Mouse (Mus musculus): ENCODE measurements around the gene Zdhhc1.

The Zdhhc1 gene

DNA sequence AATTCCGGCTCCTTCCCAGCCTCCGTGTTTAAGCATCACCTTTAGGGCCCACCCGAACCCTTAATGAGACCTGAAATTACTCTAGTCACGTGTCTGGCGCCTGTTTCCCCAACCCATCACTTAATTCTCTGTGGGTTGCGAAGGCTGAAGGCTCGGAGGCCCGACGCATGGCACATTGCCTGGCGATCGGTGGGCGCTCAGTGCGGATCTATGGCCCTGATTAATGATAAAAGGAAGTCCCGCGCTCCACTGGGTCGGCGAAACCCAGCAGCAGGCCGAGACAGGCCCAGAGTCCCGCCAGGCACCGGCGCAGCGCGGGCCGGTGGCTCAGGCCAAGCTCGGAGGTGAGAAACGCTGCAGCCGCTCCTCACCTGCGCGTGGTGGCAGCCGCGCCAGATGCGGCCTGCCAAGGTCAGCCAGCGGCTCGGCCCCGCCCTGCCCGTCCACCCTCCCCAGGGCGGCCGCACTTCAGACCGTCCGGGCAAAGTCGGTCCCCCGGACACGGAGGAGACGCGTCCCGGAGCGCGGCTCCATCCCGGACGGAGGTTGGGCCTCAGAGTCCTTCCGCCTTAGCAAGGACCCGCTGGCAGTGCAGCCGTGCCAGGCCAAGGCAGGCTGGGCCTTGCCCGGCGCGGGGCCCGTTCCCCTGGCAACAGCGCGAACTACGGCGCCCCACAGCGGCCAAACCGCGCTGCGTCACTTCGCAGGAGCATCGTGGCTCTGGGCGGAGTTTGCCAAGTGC lies at the start of gene Zdhhc1:
Gene Zdhhc1, minus strand, starts transcription at position 464 of the 742 bp plus-strand sequence.
- in situ Hi-C loops (cut with MseI, MboI) = no loop called here

- in situ Hi-C loops (cut with MseI, MboI) = no loop called here
These were observed 48.5 kb upstream of the Zdhhc1 start for GRCm38 (mm10) chr8:105545249-105545648.

- in situ Hi-C loops (cut with MseI, MboI) = no loop called here
These were observed 48.0 kb upstream of the Zdhhc1 start for GRCm38 (mm10) chr8:105544544-105545205.

DNA sequence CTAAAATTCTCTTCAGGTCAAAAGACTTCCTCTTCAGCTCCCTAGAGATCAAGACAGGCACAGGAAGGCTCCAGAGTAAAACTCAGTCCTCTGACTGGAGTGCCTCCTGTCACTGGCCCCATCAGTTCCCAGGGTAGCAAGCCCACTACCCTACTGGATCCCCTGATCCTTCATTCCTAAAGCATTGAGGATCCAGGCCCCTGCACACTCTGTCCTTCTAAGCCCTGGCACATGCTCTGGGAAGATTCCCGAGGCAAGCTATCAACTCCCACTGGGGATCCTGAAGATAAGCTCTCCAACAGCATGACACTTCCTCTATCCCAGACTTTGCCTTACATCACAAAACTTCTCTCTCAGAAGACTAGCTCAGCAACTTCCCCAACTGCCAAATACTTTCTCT lies 47.0 kb upstream of the Zdhhc1 start:
- in situ Hi-C loops (cut with MseI, MboI) = no loop called here

GRCm38 (mm10) chr8:105542808-105543207 lies 46.1 kb upstream of the Zdhhc1 start:
- in situ Hi-C loops (cut with MseI, MboI) = no loop called here

DNA sequence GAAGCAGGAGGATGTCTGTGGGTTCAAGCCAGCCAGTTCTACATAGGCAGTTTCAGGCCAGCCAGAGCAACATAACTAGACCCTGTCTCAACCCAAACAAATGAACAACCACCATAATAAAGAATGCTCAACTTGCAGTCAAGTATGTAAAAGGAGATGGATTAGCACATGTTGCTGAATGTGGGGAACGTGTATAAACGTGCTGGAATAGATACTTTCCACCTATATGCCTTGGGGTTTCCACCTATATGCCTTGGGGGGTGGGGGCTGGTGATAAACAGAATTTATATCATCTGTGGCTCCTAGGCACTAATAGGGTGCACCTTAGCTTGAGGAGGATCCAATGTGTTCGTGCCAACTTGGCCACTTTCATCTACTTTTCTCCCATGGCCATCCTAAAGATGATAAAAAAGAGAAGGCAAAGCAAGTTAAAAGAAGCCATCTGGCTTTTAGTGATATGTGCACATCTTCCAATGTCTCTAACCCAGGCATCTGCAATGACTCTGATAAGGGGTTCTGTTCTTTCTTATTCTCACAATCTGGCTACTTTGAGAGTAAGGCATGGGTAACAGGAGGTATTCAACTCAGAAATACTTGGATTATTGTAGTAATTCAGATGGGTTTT lies 45.4 kb upstream of the Zdhhc1 start:
- in situ Hi-C loops (cut with MseI, MboI) = no loop called here

- in situ Hi-C loops (cut with MseI, MboI) = no loop called here
These were observed 42.2 kb upstream of the Zdhhc1 start for GRCm38 (mm10) chr8:105538940-105539339.

DNA sequence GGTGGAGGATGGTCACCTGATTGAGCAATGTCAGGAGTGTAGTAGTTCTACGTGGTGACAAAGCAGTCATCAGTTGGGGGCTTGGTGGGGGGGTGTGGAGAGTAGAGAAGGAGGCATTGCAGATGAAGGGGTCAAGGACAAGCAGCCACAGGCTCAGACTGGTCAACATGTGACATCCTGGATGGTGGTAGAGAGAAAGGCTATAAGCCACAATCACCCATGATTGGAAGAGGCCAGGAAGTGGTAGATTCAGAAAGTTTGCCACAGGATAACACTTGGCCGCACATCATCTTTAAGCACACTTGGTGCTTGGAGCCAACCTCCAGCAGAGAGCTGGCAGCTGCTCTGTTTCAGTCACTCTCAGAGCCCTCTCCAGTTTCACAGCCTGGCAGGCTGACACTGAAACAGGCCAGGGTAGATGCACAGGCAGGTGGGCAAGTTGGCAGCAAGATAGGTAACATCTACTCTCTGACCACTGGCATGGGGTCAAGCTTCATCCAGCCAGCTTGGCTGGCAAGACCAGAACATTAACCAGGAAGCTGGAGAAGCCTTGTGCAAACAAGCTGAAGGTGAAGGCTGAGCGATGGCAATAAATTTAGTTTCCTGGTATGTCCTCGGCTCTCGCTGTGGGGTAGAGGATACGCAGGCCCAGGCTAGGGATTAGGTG lies 40.4 kb upstream of the Zdhhc1 start:
- in situ Hi-C loops (cut with MseI, MboI) = no loop called here

DNA sequence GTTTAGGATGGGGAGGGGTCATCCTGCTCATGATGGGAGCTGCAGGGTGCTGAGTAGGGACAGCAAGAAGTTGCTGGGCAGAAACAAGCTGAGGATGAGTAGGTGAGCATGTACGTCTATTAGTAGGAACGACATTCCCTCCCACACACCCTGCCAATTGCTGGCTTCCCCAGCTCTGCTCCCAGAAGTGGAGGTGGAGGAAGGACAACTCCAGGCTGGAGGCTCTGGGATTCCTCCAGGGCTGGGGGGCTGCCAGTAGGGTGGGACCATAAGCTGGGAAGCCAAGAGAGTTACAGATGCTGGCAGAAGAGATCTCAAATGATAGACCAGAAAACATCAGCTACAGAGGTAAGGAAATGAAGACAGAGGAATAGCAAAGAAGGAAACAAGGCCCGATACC lies 39.8 kb upstream of the Zdhhc1 start:
- in situ Hi-C loops (cut with MseI, MboI) = no loop called here

GRCm38 (mm10) chr8:105533892-105534329 lies 37.2 kb upstream of the Zdhhc1 start:
- in situ Hi-C loops (cut with MseI, MboI) = no loop called here

GRCm38 (mm10) chr8:105533439-105533838 lies 36.7 kb upstream of the Zdhhc1 start:
- in situ Hi-C loops (cut with MseI, MboI) = no loop called here

DNA sequence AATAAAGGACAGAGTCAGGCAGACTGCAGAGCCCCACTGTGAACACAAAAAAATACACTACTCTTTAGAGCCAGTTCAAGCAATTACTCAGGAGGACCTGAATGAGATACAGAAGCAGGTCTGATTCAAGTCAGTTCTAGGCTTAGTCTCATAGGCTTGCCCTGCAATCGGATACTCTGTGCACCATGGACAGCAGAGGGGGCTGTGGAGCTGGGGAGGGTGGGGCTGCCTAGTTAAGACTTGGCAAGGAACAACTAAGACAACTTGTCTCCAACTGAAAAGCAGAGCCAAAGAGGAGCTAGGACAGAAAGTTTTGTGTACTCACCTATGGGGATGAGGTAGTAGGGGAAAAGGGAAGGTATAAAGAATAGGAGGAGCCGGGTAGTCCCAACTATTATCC lies 35.1 kb upstream of the Zdhhc1 start:
- in situ Hi-C loops (cut with MseI, MboI) = no loop called here

- in situ Hi-C loops (cut with MseI, MboI) = no loop called here
These were observed 32.6 kb upstream of the Zdhhc1 start for GRCm38 (mm10) chr8:105529271-105529670.

- in situ Hi-C loops (cut with MseI, MboI) = no loop called here
These were observed 31.5 kb upstream of the Zdhhc1 start for GRCm38 (mm10) chr8:105528206-105528605.

DNA sequence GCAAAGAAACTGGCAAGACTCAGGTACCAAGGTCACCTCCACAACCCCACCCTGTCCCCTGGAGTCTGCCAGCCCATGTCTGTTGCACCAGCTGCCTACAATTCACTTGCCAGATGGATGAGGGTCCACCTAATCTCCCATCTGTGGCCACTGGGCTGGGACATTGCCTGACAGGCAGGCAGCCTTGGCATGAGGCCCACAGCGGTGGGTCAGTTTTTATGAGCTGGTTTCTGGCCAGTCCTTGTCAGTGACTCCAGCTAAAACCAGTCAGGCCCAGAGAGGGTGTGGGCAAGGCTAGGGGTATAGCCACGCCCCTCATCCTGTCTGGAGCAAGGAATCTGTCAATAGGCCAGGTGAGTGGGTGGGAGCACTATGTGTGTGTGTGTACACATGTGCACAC lies 30.4 kb upstream of the Zdhhc1 start:
- in situ Hi-C loops (cut with MseI, MboI) = no loop called here

- in situ Hi-C loops (cut with MseI, MboI) = no loop called here
These were observed 26.2 kb upstream of the Zdhhc1 start for GRCm38 (mm10) chr8:105522890-105523289.

- in situ Hi-C loops (cut with MseI, MboI) = no loop called here
These were observed 25.5 kb upstream of the Zdhhc1 start for GRCm38 (mm10) chr8:105521995-105522769.

DNA sequence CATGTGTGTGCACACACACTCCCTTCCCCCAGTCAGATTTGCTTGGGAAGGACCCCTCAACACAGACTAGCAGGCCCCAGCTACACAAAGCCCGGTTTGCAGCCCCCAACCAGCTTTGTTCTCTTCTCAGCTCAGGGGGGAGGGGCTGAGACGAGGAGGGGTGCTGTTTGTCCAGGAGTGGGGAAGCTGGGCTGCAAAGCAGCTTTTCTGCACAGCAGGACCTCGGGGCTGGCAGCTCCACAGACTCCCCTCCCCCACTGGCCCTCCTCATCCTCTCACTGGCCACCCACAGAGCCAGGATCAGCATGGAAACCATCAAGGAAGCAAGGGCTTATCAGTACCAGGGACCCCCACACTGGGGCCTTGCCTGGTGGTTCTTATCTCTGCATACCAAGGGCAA lies 24.4 kb upstream of the Zdhhc1 start:
- in situ Hi-C loops (cut with MseI, MboI) = no loop called here

DNA sequence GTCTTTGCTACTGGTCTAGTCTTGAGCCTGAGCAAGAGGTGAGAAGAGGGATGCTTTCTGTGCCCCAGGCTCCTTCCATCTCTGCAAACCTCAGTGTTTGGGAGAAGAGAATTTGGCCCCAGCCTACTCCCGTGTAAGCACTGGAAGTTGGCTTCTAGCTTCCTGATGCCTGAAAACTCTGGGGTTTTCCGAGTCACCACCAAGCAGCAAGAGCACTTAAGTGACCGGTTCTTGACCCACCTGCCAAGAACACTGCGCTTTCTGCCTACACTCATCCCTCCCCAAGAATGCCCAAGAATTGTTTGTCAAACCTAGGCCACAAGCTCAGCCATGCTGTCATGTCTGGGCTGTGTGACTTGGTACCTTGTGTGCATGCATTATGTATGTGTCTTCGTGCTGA lies 23.8 kb upstream of the Zdhhc1 start:
- in situ Hi-C loops (cut with MseI, MboI) = no loop called here

GRCm38 (mm10) chr8:105519591-105519990 lies 22.9 kb upstream of the Zdhhc1 start:
- in situ Hi-C loops (cut with MseI, MboI) = no loop called here
